Mouse (Mus musculus): ENCODE measurements at regions not wholly inside any gene's neighbourhood (a gene's known extent, or its start where the extent isn't known, plus 50 kb on each side); places are given as distances from the start of the nearest gene placed in this dataset.

DNA sequence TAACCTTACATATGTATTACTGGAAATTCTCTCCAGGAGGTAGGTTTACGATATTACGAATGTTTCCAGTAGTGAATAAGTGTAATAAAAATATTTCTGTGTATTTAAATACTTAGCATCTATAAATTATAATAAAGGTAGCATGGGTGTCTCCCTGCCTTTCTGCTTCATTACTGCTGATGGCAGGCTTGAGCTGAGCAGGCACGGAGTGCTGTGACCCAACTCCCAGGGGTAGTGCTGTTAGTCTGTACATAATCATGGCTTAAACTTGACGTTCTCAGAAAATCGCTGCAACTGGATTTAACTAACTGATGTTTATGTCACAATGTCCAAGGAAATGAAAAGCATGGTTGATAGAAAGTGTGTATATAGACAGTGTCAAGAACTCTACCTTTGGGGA lies 727.8 kb upstream of the Frg1 start:
- no peak for DNase-seq

GRCm38 (mm10) chr8:42144220-42144619 lies 727.3 kb upstream of the Frg1 start:
- no peak for DNase-seq

DNA sequence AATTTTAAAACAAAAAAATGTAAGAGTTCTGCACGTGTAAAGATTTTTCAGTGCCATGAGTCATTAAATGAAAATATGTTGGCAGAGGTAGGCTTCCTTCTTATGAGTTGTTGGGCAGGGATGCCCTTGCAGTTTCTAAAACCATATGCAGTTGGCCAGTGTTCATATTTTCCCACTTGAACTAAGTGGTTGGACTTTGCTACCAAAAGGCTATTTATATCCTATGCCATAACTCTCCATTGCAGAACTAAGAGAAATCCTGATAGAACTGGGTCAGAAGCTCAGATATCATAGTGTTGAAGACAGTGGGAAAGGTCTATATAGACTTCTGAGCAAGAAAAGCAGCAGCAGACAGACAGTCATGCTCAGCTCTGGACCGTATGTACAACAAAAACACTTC lies 690.7 kb upstream of the Frg1 start:
- peak; percentile 2 to 20 for DNase-seq

DNA sequence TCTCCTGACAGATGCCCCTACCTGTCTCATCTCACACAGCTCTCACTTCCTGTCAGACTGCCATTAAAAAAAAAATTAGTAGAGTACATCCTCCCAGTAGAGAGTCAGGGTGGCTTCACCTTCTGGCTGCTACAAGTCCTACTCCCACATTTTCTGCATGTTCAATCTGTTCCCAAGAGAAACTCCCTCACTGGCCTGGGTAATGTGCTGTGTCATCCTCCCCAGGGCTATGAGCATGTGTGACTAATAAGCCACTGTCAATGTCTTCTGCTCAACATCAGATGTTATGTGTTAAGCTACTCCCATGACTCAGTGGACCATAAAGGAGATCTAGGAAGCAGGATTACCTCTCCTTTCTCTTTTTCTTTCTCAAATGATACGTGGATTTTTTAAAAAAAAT lies 652.4 kb upstream of the Frg1 start:
- no peak for DNase-seq

GRCm38 (mm10) chr8:42043526-42043925 lies 626.7 kb upstream of the Frg1 start:
- DNase-seq, result no peak

DNA sequence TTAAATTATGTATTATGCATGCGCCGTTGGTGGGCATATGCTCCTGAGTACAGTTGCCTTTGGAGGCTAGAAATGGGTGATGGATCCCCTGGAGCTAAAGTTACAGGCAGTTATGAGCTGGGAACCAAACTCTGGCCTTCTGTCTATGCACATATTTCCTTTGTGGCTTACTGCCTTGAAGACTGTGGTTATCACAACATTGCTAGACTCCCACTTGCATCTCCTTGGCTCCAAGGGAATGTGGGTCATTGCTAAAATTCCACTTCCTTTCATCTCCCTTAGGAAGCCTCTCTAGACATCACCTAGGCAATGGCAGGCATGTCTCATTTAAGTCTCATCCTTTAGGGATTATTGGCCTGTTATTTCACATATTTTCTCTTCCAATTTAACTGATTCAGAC lies 622.4 kb upstream of the Frg1 start:
- no peak for DNase-seq

GRCm38 (mm10) chr8:42026934-42027333 lies 610.1 kb upstream of the Frg1 start:
- DNase-seq, result no peak

DNA sequence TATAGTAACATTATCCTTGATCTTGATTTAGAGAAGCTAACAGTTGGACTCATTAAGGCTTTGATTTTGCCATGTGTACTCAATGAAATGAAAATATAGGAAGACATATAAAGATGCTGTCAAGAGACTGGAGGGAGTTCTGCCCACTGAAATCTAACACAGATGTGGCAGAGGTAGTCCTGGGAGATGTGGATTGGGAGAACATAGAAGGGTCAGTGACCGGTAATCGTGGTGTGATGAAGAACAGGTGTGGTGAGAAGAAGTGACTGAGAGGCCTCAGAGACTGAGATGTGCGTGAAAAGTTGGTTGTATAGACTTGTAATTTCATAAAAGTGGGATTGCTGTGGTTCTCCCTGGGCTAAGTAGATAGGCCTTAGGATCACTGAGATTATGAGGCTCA lies 600.9 kb upstream of the Frg1 start:
- no peak for DNase-seq

GRCm38 (mm10) chr8:42003170-42003569 lies 586.3 kb upstream of the Frg1 start:
- no peak for DNase-seq

DNA sequence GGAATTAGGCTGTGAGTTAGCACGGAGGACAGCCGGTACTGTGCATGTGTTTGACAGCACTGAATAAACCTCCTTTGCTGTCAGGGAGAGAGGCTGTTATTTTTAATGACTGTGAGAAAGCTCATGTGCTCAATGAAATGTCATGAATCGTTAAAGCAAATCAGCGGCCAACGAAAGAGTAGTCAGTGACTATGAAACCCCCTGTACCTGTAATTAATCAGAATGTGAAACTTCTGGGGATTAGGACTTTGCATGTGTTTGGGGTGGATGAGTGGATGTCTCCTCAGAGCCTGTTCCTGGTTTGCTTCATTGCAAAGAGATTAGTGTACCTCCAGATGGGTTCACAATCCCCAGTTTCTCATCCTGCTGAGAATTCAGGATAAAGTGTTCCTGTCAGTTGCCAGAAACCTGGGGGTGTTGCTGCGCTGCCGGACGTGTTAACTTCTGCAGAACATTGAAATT lies 572.2 kb upstream of the Frg1 start:
- no peak for DNase-seq

GRCm38 (mm10) chr8:41988216-41988615 lies 571.3 kb upstream of the Frg1 start:
- DNase-seq, result no peak

DNA sequence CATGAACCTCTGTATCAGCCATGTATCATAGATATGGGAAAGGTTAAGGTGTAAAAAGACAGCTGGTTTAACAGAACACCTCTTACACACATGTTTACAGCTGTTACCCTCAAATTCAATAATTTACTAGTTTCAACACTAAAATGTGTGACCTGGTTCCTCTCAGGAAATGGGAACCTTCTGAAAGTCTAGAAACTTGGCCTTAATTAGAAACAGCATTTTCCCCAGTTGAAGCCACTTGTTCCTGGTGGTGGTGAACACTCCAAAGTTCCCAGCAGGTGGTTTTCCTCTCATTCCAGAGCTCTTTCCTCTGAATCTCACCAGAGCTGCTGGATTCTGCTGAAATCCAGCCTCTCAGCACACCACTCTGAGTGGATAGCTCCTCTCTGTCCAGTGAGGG lies 570.5 kb upstream of the Frg1 start:
- DNase-seq, result no peak

GRCm38 (mm10) chr8:41972416-41972815 lies 555.5 kb upstream of the Frg1 start:
- no peak for DNase-seq

DNA sequence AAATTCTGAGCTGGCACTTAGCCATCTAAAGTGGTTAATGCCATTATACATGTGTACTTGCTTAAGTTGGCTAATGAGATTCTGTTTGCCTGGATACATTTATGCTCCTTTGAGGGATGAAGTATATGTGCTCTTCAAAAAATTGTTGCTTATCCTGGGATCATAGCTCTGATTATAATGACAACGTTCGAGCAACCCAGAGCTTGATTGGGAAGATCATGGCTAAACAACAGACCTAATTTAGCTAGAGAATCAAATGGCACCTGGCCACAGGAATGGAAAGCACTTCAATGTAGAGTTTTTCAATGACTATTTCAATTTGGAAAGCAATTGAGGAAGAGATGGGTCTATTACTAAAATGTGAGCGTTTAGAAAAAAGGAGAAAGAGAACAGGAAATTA lies 553.7 kb upstream of the Frg1 start:
- no peak for DNase-seq

DNA sequence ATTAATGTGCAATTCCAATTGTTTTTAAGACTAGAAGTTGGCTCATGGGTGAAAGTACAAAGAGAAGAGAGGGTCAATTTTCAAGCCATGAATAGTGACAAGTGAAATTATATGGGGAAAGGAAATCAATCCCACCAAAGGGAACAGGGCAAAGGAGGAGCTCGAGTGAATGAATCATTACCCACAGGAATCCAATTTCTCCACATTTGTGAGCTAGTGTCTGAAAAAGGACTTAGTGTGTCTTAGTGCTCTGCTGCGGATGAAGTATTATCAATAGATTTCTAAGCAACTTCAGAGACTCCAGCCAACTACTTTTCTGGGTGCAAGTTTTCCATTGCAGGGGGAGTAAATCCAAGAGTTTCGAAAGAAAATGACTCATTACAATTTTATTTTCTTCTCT lies 552.5 kb upstream of the Frg1 start:
- DNase-seq, result no peak

GRCm38 (mm10) chr8:41964088-41964487 lies 547.2 kb upstream of the Frg1 start:
- no peak for DNase-seq

DNA sequence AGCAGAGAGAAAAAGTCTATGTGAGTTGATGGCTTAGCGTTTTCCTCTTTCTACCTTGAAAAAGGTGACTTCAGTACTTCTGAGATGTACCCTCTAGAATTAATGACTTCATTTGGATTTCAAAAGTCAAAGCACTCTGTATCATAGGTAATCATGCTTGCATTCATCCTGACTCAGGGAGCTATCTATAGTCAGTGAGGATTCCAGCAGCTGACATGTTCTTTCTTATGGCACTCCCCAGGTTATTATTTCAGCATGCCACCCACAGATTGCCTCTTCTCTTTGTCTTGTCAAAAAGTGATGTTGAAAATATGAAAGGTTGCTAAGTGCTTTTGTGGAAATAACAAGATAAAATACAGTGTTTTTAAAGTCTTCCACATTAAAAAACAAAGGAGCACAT lies 540.0 kb upstream of the Frg1 start:
- no peak for DNase-seq

DNA sequence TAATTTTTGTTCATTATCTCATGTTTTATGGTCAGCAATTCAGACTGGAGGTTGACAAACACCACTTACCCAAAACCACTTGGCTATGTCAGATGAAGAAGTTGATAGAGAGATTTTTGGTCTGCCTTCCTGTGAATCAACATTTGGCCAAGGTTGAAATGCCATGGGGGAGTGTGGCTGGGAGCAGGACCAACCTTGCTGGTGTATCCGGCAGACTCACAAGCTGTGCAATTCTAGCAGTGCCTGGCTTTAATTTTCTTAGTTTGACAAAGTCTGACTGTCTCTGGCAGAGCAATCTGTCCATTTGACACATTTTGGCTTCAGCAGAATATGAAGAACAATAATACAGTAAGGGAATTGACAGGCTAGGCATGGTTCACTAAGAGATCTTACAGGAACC lies 533.9 kb upstream of the Frg1 start:
- no peak for DNase-seq

DNA sequence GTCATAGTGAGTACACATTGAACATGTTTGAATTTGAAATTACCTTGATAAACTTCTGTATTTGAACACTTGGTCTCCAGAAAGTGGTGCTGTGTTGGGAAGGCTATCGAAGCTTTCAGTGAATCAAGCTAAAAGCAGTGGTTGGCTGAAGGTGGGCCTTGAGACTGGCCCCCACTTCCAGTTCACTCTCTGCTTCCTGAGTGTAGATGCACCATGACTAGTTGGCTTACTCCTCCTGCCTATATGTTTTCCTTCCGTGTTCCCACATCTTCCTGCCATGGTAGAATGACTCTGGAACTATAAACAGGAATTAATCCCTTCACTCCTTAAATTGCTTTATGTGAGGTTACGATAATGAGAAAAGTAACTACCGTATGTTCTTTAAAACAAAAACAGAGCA lies 522.4 kb upstream of the Frg1 start:
- no peak for DNase-seq

DNA sequence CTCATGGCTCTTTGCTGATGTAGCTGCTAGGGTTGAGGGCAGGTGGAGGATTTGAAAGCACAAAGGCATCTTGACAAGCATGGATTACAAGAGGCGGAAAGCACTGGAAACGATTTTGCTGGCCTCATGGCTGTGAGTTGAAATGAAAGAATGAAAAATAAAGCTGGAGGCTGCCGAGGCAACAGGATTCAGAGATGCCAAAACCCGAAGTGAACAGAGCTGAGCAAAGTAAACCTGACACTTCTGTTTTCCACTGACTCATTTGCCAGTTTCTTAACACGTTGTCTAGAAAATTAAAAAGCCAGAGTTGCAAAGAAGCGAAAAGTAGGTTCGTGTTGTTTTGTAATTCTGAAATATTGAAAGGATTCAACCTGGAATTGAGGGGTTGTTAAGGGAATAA lies 504.2 kb upstream of the Frg1 start:
- DNase-seq, result no peak

DNA sequence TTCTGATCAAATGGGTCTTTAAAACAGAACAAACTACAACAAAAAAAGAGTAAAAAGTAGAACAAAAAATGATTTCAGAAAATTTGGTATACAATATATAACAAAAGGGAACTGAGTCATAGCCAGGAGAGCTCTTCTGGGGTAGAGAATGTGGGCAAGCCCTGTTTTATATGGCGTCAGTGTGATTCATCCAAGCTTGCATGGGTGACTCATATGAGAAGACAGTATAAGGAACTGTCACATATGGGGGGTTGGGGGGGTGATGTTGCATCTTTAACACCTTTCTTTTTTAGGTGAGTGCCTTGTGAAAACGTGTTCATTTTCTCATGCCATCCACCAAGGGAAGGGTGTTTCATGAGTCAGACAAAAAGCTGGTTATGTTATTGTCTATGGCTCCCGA lies 503.7 kb upstream of the Frg1 start:
- DNase-seq, result no peak

- no peak for DNase-seq
Measured at GRCm38 (mm10) chr8:41878029-41878748, 461.3 kb upstream of the Frg1 start.

GRCm38 (mm10) chr8:41869681-41870356 lies 452.9 kb upstream of the Frg1 start:
- DNase-seq, result no peak

DNA sequence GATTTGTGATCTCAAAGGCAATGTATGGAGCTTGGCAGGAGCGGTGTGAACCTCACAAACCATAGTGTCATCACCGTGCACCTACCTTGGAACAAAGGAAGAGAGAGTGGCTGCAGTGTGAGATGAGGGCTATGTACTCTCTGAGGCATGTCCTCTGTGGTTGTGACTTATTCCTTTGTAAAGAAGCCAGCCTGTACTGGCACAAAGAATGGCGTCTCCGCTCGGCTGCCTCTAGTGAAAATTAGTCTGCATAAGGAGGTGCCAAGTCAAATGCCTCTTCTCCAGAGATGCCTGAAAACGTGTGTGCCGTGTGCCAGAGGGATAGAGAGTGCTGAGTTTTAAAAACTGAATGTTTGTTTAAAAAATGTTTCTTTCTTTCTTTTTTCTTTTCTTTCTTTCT lies 444.0 kb upstream of the Frg1 start:
- DNase-seq, result no peak
